Mouse (Mus musculus) liver, embryonic 14.5 days (tissue): ENCODE results near the gene Klhl3. TPM values are rescaled to one million over a fixed set of nuclear protein-coding genes. Genes with fewer than 3 reads are reported as not detected.
"Not testable (repeated sequence)": the region's sequence is repeated elsewhere in the genome, so short reads cannot be mapped to it uniquely, and the experiment has no call there.

Experiments used
- ATAC-seq: fragments of 200-750 bp; cut with Nextera tagmentation; 2 replicates; pipeline ENCODE4 v1.8.0; 2017; ENCODE audit warnings: moderate number of reproducible peaks, mild to moderate bottlenecking, moderate library complexity; ENCODE audit not compliant: insufficient read depth
- DNase-seq, 3 experiments: peaks; one replicate each; pipeline ENCODE4 v3.0.0-alpha.2; 2012 to 2013; ENCODE audit warnings: low read depth in 3 of 3, low spot score in 3 of 3
- H3K27ac ChIP-seq: fragments of 300-500 bp; sonication (generic); 2 replicates; pipeline ENCODE4 v1.5.1; 2014; ENCODE audit warnings: moderate library complexity, mild to moderate bottlenecking, control low read depth, inconsistent platforms
- H3K27me3 ChIP-seq: fragments of 300-500 bp; sonication (generic); 2 replicates; pipeline ENCODE4 v1.6.1; 2014; ENCODE audit warnings: mild to moderate bottlenecking, low read length, moderate library complexity; ENCODE audit not compliant: control insufficient read depth, insufficient read depth
- H3K36me3 ChIP-seq: fragments of 300-500 bp; sonication (generic); replicated peaks from 2 replicates; pipeline ENCODE4 v1.6.1; 2014; ENCODE audit warnings: low read depth; ENCODE audit not compliant: control insufficient read depth, insufficient read depth
- H3K4me1 ChIP-seq, 2 experiments: fragments of 200-500 bp in 1 of 2; fragments of 300-500 bp in 1 of 2; sonication (generic) in 1 of 2; replicated peaks; 2 replicates each; pipeline ENCODE4 v1.6.1; 2012 to 2014; ENCODE audit warnings: antibody characterized with exemption in 1 of 2, inconsistent platforms in 1 of 2, low read length in 1 of 2; ENCODE audit not compliant: control insufficient read depth in 2 of 2, insufficient read depth in 2 of 2
- H3K4me2 ChIP-seq: fragments of 300-500 bp; sonication (generic); 2 replicates; pipeline ENCODE4 v1.6.1; 2014; ENCODE audit warnings: low read depth, mild to moderate bottlenecking, control low read depth, moderate library complexity
- H3K4me3 ChIP-seq, 2 experiments: fragments of 200-500 bp in 1 of 2; fragments of 300-500 bp in 1 of 2; sonication (generic) in 1 of 2; 2 replicates each; pipeline ENCODE4 v1.5.1; 2012 to 2014; ENCODE audit warnings: low read depth in 2 of 2, low read length in 2 of 2, mild to moderate bottlenecking in 2 of 2, control low read depth in 1 of 2, inconsistent platforms in 1 of 2, moderate library complexity in 1 of 2; ENCODE audit not compliant: insufficient read depth in 1 of 2
- H3K9ac ChIP-seq: fragments of 300-500 bp; sonication (generic); replicated peaks from 2 replicates; pipeline ENCODE4 v1.6.1; 2014; ENCODE audit warnings: mild to moderate bottlenecking, control low read depth, moderate library complexity
- H3K9me3 ChIP-seq: fragments of 300-500 bp; sonication (generic); 2 replicates; pipeline ENCODE4 v1.6.1; 2016; ENCODE audit warnings: low read length, mixed read lengths; ENCODE audit not compliant: control insufficient read depth
- CTCF ChIP-seq: IDR thresholded peaks from 2 replicates; pipeline ENCODE4 v1.5.1; 2016; ENCODE audit warnings: antibody characterized with exemption, low read depth, control low read depth
- EP300 ChIP-seq: IDR thresholded peaks from 2 replicates; pipeline ENCODE4 v1.6.1; 2016; ENCODE audit warnings: antibody characterized with exemption, low read depth
- WGBS: fragments of 180-500 bp; shearing (Covaris S2); extraction: QIAGEN DNeasy Blood & Tissue Kit; methylation state at CpG from one replicate; pipeline ENCODE4 v1.1.7; 2014; ENCODE audit not compliant: insufficient replicate concordance; 5-methylcytosine and 5-hydroxymethylcytosine counted together
- polyA plus RNA-seq, 2 experiments: library from polyadenylated mRNA; depleted of rRNA in 1 of 2; stranded (reverse) in 1 of 2; unstranded in 1 of 2; fragments of >200 nt; fragmentation: Nextera tagmentation in 1 of 2; extraction: Ambion mirVana in 1 of 2; gene quantifications; 2 replicates each; pipeline versions ENCODE4 v1.2.1 to v1.2.3; 2012 to 2014

Gene Klhl3
- polyA plus RNA-seq, 2 experiments = 0.42 to 0.51 TPM

DNA sequence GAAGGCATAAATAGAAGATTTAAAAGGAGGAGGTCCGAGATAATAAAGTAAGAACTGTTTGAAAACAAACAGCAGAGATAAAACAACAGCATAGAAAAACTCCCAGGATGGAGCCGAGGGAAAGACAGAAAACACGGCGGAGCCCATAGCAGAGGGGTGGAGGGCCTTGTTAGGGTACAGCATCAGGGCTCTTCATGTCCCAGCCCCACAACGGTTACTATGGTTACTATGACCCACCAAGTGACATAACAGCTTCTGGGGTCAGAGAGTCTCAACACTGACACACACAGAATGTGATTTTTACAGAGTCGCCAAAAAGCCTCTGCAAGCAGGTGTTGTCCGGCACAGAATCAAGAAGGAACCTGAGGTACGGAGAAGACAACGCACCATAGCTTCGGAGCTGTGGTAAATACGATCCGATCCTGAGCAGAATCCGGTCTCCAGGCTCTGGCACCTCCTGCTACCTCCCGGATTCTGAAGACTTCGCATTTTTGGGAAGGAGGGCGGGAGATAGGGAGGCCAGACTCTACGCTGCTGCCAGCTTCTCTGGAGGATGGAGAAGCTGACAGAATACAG, 35.0 kb upstream of the Klhl3 start:
- DNase-seq = peak; percentile 63 to 74 (median 67)
- peak overlapping the region; percentile 34 for H3K27ac ChIP-seq

DNA sequence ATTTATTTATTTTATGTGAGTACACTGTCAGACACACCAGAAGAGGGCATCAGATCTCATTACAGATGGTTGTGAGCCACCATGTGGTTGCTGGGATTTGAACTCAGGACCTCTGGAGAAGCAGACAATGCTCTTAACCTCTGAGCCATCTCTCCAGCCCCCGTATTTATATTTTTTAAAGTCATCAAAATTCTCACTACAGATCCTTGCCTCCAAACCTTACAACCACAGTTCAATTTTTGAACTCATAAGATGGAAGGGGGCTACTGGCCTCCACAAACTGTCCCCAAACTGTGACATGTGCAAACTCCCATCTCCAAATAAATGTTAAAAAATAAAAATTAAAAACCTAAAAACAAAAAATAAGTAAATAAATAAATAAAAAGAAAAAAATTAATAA, 34.4 kb upstream of the Klhl3 start:
- no peaks in the 10 kb centered on the region for H3K36me3 ChIP-seq
- H3K9ac ChIP-seq = no peak overlapping the region
- H3K4me3 ChIP-seq = no peak overlapping the region
- no peak for ATAC-seq
- WGBS = 71% methylated on average over 1 of the region's 1 CpGs
- no peak overlapping the region for H3K27ac ChIP-seq
- DNase-seq = no peak
- no peaks in the 10 kb centered on the region; the same call in 1 of the 2 replicates for H3K27me3 ChIP-seq
- H3K4me2 ChIP-seq = peak overlapping the region; percentile 83
- peaks cover 0 to 8% of the 10 kb centered on the region in 2 experiments; a peak in 1 of 4 replicates for H3K4me1 ChIP-seq
- no peak for TF ChIP-seq CTCF
- TF ChIP-seq EP300 = no peak
- H3K9me3 ChIP-seq = no peaks in the 10 kb centered on the region

More for the DNA sequence above, 35.0 kb upstream of the Klhl3 start:
- Histone ChIP-seq H3K27me3 (no peaks in the 10 kb centered on the region; the same call in 1 of the 2 replicates), H3K9me3 (no peaks in the 10 kb centered on the region), H3K4me2 (peak overlapping the region; percentile 83), H3K36me3 (no peaks in the 10 kb centered on the region), H3K4me1 (peaks cover 0 to 8% of the 10 kb centered on the region in 2 experiments; a peak in 1 of 4 replicates), H3K9ac (peak overlapping the region; percentile 38), H3K4me3 (peak overlapping the region; percentile 45 to 60)
- WGBS = 1% methylated on average over 17 of the region's 17 CpGs
- TF ChIP-seq CTCF (no peak), EP300 (no peak)
- peak; percentile 93 for ATAC-seq

DNA sequence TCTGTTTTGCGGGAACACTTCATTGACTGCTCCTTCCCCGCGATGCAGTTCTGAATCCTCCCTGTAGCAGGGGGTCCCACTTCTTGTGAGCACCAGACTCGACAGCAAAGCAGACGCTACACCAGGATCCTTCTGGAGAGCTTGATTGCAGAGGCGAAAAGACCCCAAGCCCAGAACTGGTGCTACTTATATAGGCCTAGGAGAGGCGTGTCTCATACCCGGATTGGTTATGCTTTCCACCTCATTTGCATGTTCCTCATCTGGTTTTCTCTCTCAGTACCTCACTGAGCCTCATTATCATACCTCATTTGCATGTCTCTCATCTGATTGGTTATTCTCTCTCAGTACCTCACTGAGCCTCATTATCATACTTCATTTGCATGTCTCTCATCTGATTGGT, 33.2 kb upstream of the Klhl3 start:
- DNase-seq, H3K9ac ChIP-seq, H3K4me3 ChIP-seq, H3K9me3 ChIP-seq, H3K4me1 ChIP-seq, ATAC-seq, H3K27ac ChIP-seq, H3K36me3 ChIP-seq, H3K27me3 ChIP-seq, H3K4me2 ChIP-seq: not testable (repeated sequence)
- WGBS = 87% methylated on average over 8 of the region's 8 CpGs

DNA sequence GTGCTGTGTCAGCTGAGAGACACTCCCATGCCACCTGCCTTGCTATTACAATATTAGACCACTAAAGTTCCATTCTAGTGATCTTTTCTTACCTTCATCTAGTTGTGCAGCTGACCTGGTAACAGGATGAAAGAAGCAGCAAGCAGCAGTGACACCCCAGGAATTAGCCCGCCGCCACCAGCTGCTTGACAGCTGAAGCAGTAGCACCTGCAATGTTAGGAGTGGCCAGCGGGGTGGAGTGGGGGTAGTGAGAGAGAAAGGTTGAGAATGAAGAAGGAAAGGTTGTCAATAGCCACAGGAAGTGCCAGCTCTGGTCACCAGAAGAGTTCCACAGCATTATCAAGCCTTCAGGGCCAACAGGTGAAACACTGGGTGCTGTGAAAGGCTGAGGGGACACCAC, 18.3 kb upstream of the Klhl3 start:
- Histone ChIP-seq H3K9me3 (no peaks in the 10 kb centered on the region), H3K27me3 (no peaks in the 10 kb centered on the region), H3K9ac (no peak overlapping the region), H3K4me2 (no peak overlapping the region), H3K36me3 (no peaks in the 10 kb centered on the region; the same call in 1 of the 2 replicates), H3K4me1 (peaks cover 8 to 9% of the 10 kb centered on the region in 2 experiments), H3K4me3 (no peak overlapping the region), H3K27ac (no peak overlapping the region)
- DNase-seq (no peak), ATAC-seq (no peak)
- TF ChIP-seq EP300 = no peak
- TF ChIP-seq CTCF = peak; percentile 23; the same call in 1 of the 2 replicates
- WGBS = 66% methylated on average over 3 of the region's 3 CpGs

DNA sequence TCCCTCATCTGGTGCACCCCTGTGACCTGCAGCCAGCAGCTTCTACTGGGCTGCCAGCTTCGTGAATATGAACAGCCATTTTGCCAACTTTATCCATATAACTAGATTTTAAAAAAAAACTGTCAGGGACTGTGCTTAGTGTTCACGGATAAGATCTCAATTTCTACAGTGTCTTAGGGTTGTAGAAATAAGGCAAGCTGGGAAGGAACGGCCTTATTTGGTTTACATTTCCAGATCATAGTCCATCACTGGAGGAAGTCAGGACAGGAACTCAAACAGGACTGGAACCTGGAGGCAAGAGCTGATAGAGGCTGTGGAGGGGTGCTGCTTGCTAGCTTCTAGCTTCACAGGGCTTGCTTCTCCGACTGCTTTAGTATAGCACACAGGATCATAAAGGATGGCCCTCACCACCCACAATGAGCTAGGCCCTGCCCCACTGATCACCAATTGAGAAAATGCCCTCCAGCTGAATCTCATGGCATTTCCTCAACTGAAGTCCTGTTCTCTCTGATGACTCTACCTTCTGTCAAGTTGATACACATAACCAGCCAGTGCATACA, 16.4 kb upstream of the Klhl3 start:
- H3K36me3 ChIP-seq = peaks cover 9% of the 10 kb centered on the region
- peaks cover 10 to 15% of the 10 kb centered on the region in 2 experiments for H3K4me1 ChIP-seq
- TF ChIP-seq CTCF = no peak
- no peak for TF ChIP-seq EP300
- peak overlapping the region; percentile 69 to 93 for H3K4me3 ChIP-seq
- DNase-seq (no peak), ATAC-seq (no peak)
- no peaks in the 10 kb centered on the region for H3K9me3 ChIP-seq
- H3K27me3 ChIP-seq = no peaks in the 10 kb centered on the region
- peak overlapping the region; percentile 85 for H3K4me2 ChIP-seq
- H3K27ac ChIP-seq = peak overlapping the region; percentile 81
- WGBS = 11% methylated on average over 4 of the region's 4 CpGs
- peak overlapping the region; percentile 97 for H3K9ac ChIP-seq
